Mouse (Mus musculus) ovary, postnatal 14 days (tissue): ENCODE results near the gene Lmx1b.
A peak's percentile ranks its signal among the peaks of the same experiment; 100 is the strongest.

Experiments
- DNase-seq: peaks from one replicate; pipeline ENCODE4 v3.0.0; 2022; ENCODE audit warnings: low spot score

Gene Lmx1b

GRCm38 (mm10) chr2:33640171-33640721 is at the start of gene Lmx1b:
Lmx1b (minus strand) TSS chr2:33640511.
- no peak for DNase-seq

- DNase-seq = peak; percentile 21
These were observed 49.7 kb upstream of the Lmx1b start for GRCm38 (mm10) chr2:33689880-33690462.

- DNase-seq = no peak
These were observed 49.0 kb upstream of the Lmx1b start for GRCm38 (mm10) chr2:33689155-33689879.

GRCm38 (mm10) chr2:33683594-33683993 is 43.3 kb upstream of the Lmx1b start:
- no peak for DNase-seq

- DNase-seq = no peak
These were observed 42.8 kb upstream of the Lmx1b start for GRCm38 (mm10) chr2:33683095-33683494.

GRCm38 (mm10) chr2:33682219-33682618 is 41.9 kb upstream of the Lmx1b start:
- DNase-seq = peak; percentile 61

GRCm38 (mm10) chr2:33678950-33679654 is 38.8 kb upstream of the Lmx1b start:
- DNase-seq = no peak

- no peak for DNase-seq
These were observed 32.6 kb upstream of the Lmx1b start for GRCm38 (mm10) chr2:33672701-33673472.

- DNase-seq = no peak
These were observed 28.4 kb upstream of the Lmx1b start for GRCm38 (mm10) chr2:33668741-33669140.

- DNase-seq = no peak
These were observed 26.2 kb upstream of the Lmx1b start for GRCm38 (mm10) chr2:33666388-33666945.

- DNase-seq = no peak
These were observed 25.2 kb upstream of the Lmx1b start for GRCm38 (mm10) chr2:33665363-33666058.

GRCm38 (mm10) chr2:33664661-33665060 is 24.4 kb upstream of the Lmx1b start:
- DNase-seq = no peak

- DNase-seq = no peak
These were observed 18.9 kb upstream of the Lmx1b start for GRCm38 (mm10) chr2:33659288-33659629.

GRCm38 (mm10) chr2:33658602-33659287 is 18.4 kb upstream of the Lmx1b start:
- DNase-seq = no peak

- DNase-seq = no peak
These were observed 12.3 kb upstream of the Lmx1b start for GRCm38 (mm10) chr2:33652517-33653198.

- no peak for DNase-seq
These were observed 9.1 kb upstream of the Lmx1b start for GRCm38 (mm10) chr2:33649371-33649770.

- no peak for DNase-seq
These were observed 8.6 kb upstream of the Lmx1b start for GRCm38 (mm10) chr2:33648894-33649293.

GRCm38 (mm10) chr2:33646283-33646550 is 5.9 kb upstream of the Lmx1b start:
- no peak for DNase-seq

- DNase-seq = no peak
These were observed 5.4 kb upstream of the Lmx1b start for GRCm38 (mm10) chr2:33645538-33646282.
